Mouse (Mus musculus) G1E (cell line): ENCODE data around the gene Jph3.

Experiments
- CTCF ChIP-seq: IDR thresholded peaks from 2 replicates; pipeline ENCODE4 v1.5.1; 2012; ENCODE audit warnings: low read depth, low read length, inconsistent platforms, mixed read lengths
- TAL1 ChIP-seq: conservative IDR thresholded peaks from 2 replicates; pipeline ENCODE4 v1.6.1; 2012; ENCODE audit warnings: low read depth, low read length, inconsistent platforms, mixed read lengths

- TF ChIP-seq TAL1 = no peak
- TF ChIP-seq CTCF = no peak
Measured at GRCm38 (mm10) chr8:121730170-121730569, 747 bp downstream of the Jph3 start.
